In genomic region chr1:71556688-71557612, GRCm38 (mm10) we compare ENCODE assay signal across 8 mouse cellular contexts. TPM values are rescaled to one million over a fixed set of nuclear protein-coding genes. Genes with fewer than 3 reads are reported as not detected.
DNase-seq lines count a peak whose midpoint lies in the region; ATAC-seq lines count a peak whose summit lies in the region.

Gene Atic, plus strand, starts transcription at chr1:71557150.

- DNase-seq in adipocyte (ENCODE audit: low spot score) = peak; percentile 90
- peak; percentile 97 for DNase-seq in embryo, embryonic 10 days (ENCODE audit: low spot score)
- DNase-seq in gastrocnemius, postnatal 10 days = peak; percentile 89
- peak; percentile 95 for DNase-seq in induced T-regulatory cell, adult 2 months (ENCODE audit: low read depth)
- peak; percentile 56 to 81 for DNase-seq in left cerebral cortex, adult 9 months (ENCODE audit: low spot score in 2 of 2)
- DNase-seq in right cerebral cortex, postnatal 14 days = peak; percentile 86
- peak; percentile 83 to 92 for DNase-seq in urinary bladder, postnatal 36 days (ENCODE audit: low spot score in 2 of 2)

- ATAC-seq in megakaryocyte progenitor cell, adult 5-6 weeks (replicated peaks; ENCODE audit: poor library complexity) = peak; percentile 96

RNA-seq across cellular contexts. Expression of gene Atic, which starts in this region (rescaled TPM):
- total RNA-seq in gastrocnemius, postnatal 10 days (2021) = 10 to 100 TPM; 27.9 to 29.8 TPM
- 85.0 and 101 TPM in 2 replicates for total RNA-seq in megakaryocyte progenitor cell, adult 5-6 weeks (2015)
- total RNA-seq in megakaryocyte progenitor cell, adult 5-6 weeks (2017) = 219 and 226 TPM in 2 replicates

Comparison
In these comparisons a context has a peak if more than half of its experiments do, and no peak if none do; other contexts are left out.
1. Peak in every context shown above with its lines: DNase-seq and ATAC-seq.